Comparison of ENCODE assay signal across 12 mouse cellular contexts in the genomic region with DNA sequence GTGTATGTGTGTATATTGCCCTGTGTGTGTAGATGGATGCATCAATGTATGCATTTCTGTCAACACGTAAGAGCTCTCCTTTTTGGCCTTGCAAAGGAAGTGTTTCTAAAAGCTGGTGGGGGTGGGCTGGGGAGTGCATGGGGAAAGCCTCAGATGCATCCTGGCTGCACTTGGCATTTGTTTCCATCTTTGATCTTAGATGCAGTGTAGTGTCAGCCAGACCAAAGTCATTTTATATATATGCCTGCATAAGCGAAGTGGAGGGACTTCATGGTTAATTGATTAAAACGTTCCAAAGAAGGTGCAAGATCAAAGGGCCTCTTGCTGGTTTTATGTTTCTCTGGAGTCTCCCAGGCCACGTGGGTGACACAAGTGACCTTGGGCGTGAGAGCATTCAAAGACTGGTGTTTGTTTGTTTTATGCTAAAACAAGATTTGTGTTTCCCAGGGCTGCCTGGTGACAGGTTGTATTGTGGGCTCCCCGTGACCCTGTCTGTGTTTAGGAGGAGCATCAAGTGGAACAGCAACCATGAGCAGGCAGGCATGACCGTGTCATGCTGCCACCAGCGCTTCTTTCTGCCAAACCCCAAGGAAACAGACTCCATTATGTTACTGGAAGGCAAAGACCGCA. TPM values are rescaled to one million over a fixed set of nuclear protein-coding genes. Genes with fewer than 3 reads are reported as not detected.
DNase-seq lines count a peak whose midpoint lies in the region; ATAC-seq lines count a peak whose summit lies in the region.
"Had no signal": no experiment of that assay in that cellular context is flagged by ENCODE, and none has a peak within 500 bp of the region (broad histone marks: within the 10 kb centered on the region; RNA-seq: fewer than 3 reads in every experiment).

No protein-coding gene starts in this region.

- WGBS in midbrain, embryonic 12.5 days = 20% methylated on average over 9 of the region's 9 CpGs
- WGBS in intestine, embryonic 16.5 days = 43% methylated on average over 9 of the region's 9 CpGs

- H3K4me1 ChIP-seq in midbrain, embryonic 12.5 days = peaks cover 3% of the 10 kb centered on the region; the same call in 1 of the 2 replicates
- no peaks in the 10 kb centered on the region for H3K4me1 ChIP-seq in intestine, embryonic 16.5 days (ENCODE audit: control insufficient read depth, insufficient read depth, low read length)

- no peak overlapping the region for H3K27ac ChIP-seq in midbrain, embryonic 12.5 days (replicated peaks)
- H3K27ac ChIP-seq in intestine, embryonic 16.5 days (ENCODE audit: low read length) = no peak overlapping the region

- H3K9ac ChIP-seq in midbrain, embryonic 12.5 days (replicated peaks) = no peak overlapping the region
- no peak overlapping the region for H3K9ac ChIP-seq in intestine, embryonic 16.5 days (ENCODE audit: low read depth, low read length)

- H3K27me3 ChIP-seq in midbrain, embryonic 12.5 days = peaks cover 65% of the 10 kb centered on the region
- H3K27me3 ChIP-seq in intestine, embryonic 16.5 days (replicated peaks; ENCODE audit: control insufficient read depth, insufficient read depth, low read length) = no peaks in the 10 kb centered on the region

- no peaks in the 10 kb centered on the region for H3K9me3 ChIP-seq in midbrain, embryonic 12.5 days
- no peaks in the 10 kb centered on the region for H3K9me3 ChIP-seq in intestine, embryonic 16.5 days (ENCODE audit: control insufficient read depth, low read length)

- DNase-seq in adrenal gland, adult (ENCODE audit: inconsistent age in 2 of 2, low spot score in 1 of 2) = peak; percentile 16 to 51
- DNase-seq in adrenal gland, postnatal 4 days (ENCODE audit: low spot score in 2 of 2) = no peak
- peak; percentile 13 for DNase-seq in adrenal gland, postnatal 10 days
- peak; percentile 20 for DNase-seq in hindlimb bud, embryonic 11.5 days (ENCODE audit: extremely low spot score, low read depth, low spot score)
- DNase-seq in layer of hippocampus, adult 8-10 months (ENCODE audit: low spot score in 2 of 2) = no peak
- DNase-seq in frontal cortex, postnatal 14 days (ENCODE audit: low spot score in 2 of 2) = no peak
- DNase-seq: liver; retina, postnatal 1 day; thymus, adult 2 months had no signal

- ATAC-seq in midbrain, embryonic 12.5 days (ENCODE audit: low FRiP score, low read depth) = peak; percentile 91
- ATAC-seq in intestine, embryonic 16.5 days = no peak
- ATAC-seq: lung, postnatal 0 days had no signal

- H3K4me2 ChIP-seq in midbrain, embryonic 12.5 days (replicated peaks) = no peak overlapping the region
- H3K4me2 ChIP-seq in intestine, embryonic 16.5 days (ENCODE audit: low read depth, low read length) = no peak overlapping the region

- H3K36me3 ChIP-seq in midbrain, embryonic 12.5 days = no peaks in the 10 kb centered on the region
- H3K36me3 ChIP-seq in intestine, embryonic 16.5 days (ENCODE audit: control insufficient read depth, insufficient read depth, low read length) = no peaks in the 10 kb centered on the region

- no peak overlapping the region for H3K4me3 ChIP-seq in midbrain, embryonic 12.5 days
- H3K4me3 ChIP-seq in intestine, embryonic 16.5 days (ENCODE audit: low read length) = no peak overlapping the region

RNA-seq across cellular contexts. Expression of a gene that starts 6.2 kb away (rescaled TPM):
- total RNA-seq in adrenal gland, postnatal 4 days (2021) = 10 to 100 TPM; 26.0 to 27.4 TPM
- total RNA-seq in adrenal gland, postnatal 10 days (2021) = 10 to 100 TPM; 17.0 to 21.4 TPM
- polyA plus RNA-seq in midbrain, embryonic 12.5 days (2016; fragmentation: Nextera tagmentation; extraction: Ambion mirVana) = 25.4 and 27.6 TPM in 2 replicates
- 15.1 and 15.5 TPM in 2 replicates for polyA plus RNA-seq in intestine, embryonic 16.5 days (2015; fragmentation: Nextera tagmentation; extraction: Ambion mirVana)
- 10 to 100 TPM; 18.0 to 22.2 (median 19.8) TPM for total RNA-seq in layer of hippocampus, adult 8-10 months (2022)

Comparison
In these comparisons a context has a peak if more than half of its experiments do, and no peak if none do; other contexts are left out.
1. DNase-seq: peak in adrenal gland, adult (2 of 2), adrenal gland, postnatal 10 days (single experiment) and hindlimb bud, embryonic 11.5 days (single experiment); none in adrenal gland, postnatal 4 days (0 of 2), layer of hippocampus, adult 8-10 months (0 of 2) and frontal cortex, postnatal 14 days (0 of 2).